Mouse (Mus musculus) midbrain, embryonic 13.5 days (tissue): ENCODE data around the gene Morc2b. TPM values are rescaled to one million over a fixed set of nuclear protein-coding genes. Genes with fewer than 3 reads are reported as not detected.
A peak's percentile ranks its signal among the peaks of the same experiment; 100 is the strongest.
"Not testable (repeated sequence)": the region's sequence is repeated elsewhere in the genome, so short reads cannot be mapped to it uniquely, and the experiment has no call there.

Source experiments
- ATAC-seq: fragments of 200-750 bp; cut with Nextera tagmentation; 2 replicates; pipeline ENCODE4 v1.8.0; 2017; ENCODE audit warnings: mild to moderate bottlenecking, moderate TSS enrichment, moderate library complexity
- H3K27ac ChIP-seq: fragments of 300-500 bp; sonication (generic); 2 replicates; pipeline ENCODE4 v1.5.1; 2015; ENCODE audit warnings: inconsistent platforms, mild to moderate bottlenecking, moderate library complexity
- H3K27me3 ChIP-seq: fragments of 300-500 bp; sonication (generic); 2 replicates; pipeline ENCODE4 v1.6.1; 2015; ENCODE audit warnings: mild to moderate bottlenecking, inconsistent platforms
- H3K36me3 ChIP-seq: fragments of 300-500 bp; sonication (generic); 2 replicates; pipeline ENCODE4 v1.6.1; 2015; ENCODE audit warnings: mild to moderate bottlenecking, inconsistent platforms
- H3K4me1 ChIP-seq: fragments of 300-500 bp; sonication (generic); replicated peaks from 2 replicates; pipeline ENCODE4 v1.6.1; 2015; ENCODE audit warnings: inconsistent platforms
- H3K4me2 ChIP-seq: fragments of 300-500 bp; sonication (generic); replicated peaks from 2 replicates; pipeline ENCODE4 v1.6.1; 2015; ENCODE audit warnings: moderate library complexity, mild to moderate bottlenecking, inconsistent platforms
- H3K4me3 ChIP-seq: fragments of 300-500 bp; sonication (generic); replicated peaks from 2 replicates; pipeline ENCODE4 v1.5.1; 2015; ENCODE audit warnings: mild to moderate bottlenecking, inconsistent platforms
- H3K9ac ChIP-seq: fragments of 300-500 bp; sonication (generic); replicated peaks from 2 replicates; pipeline ENCODE4 v1.6.1; 2015; ENCODE audit warnings: mild to moderate bottlenecking, inconsistent platforms
- H3K9me3 ChIP-seq: fragments of 300-500 bp; sonication (generic); 2 replicates; pipeline ENCODE4 v1.6.1; 2016; ENCODE audit warnings: mild to moderate bottlenecking, inconsistent platforms
- WGBS: fragments of 180-500 bp; shearing (Covaris S2); methylation state at CpG from one replicate; pipeline ENCODE4 v1.1.7; 2015; 5-methylcytosine and 5-hydroxymethylcytosine counted together
- polyA plus RNA-seq: library from polyadenylated mRNA; unstranded; fragments of >200 nt; fragmentation: Nextera tagmentation; extraction: Ambion mirVana; gene quantifications from 2 replicates; pipeline ENCODE4 v1.2.1, GENCODE M21; 2015

Morc2b gene
- 0.23 and 0.44 TPM in 2 replicates for polyA plus RNA-seq

GRCm38 (mm10) chr17:33139261-33139820, at the start of gene Morc2b:
Morc2b (minus strand) TSS chr17:33139683.
- Histone ChIP-seq H3K36me3 (no peaks in the 10 kb centered on the region), H3K27me3 (no peaks in the 10 kb centered on the region), H3K4me2 (no peak within 1 kb of the TSS), H3K9me3 (no peaks in the 10 kb centered on the region), H3K9ac (no peak within 1 kb of the TSS), H3K4me1 (no peaks in the 10 kb centered on the region), H3K4me3 (no peak within 1 kb of the TSS), H3K27ac (no peak within 1 kb of the TSS)
- no peak for ATAC-seq
- WGBS, result 81% methylated on average over 18 of the region's 18 CpGs

GRCm38 (mm10) chr17:33168147-33168546, 28.7 kb upstream of the Morc2b start, which contains the start of gene Olfr55:
Olfr55 (plus strand) TSS chr17:33168447.
- WGBS, result 86% methylated on average over 1 of the region's 1 CpGs
- not testable (repeated sequence) for ATAC-seq

DNA sequence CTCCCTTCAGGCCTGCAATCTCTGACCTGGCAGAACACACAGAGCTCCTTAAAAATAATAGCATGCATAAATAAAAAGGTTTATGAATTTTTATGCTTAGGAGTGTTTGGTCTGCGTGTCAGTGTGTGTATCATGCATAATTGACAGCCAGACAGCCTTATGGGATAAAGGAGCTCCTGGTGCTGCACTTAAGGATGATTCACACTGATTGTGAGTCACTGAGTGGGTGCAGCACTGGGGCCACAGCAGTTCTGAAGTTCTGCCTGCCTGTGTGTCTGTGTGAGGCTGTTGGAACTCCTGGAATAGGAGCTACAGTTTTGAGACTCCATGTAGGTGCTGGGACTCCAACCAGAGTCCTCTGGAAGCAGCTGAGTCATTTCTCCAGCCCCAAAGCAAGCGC, 13.2 kb downstream of the Morc2b start:
- no peak overlapping the region for H3K9ac ChIP-seq
- H3K27ac ChIP-seq, result no peak overlapping the region
- H3K4me1 ChIP-seq, result no peaks in the 10 kb centered on the region
- H3K4me3 ChIP-seq, result no peak overlapping the region
- WGBS, result 58% methylated on average over 2 of the region's 2 CpGs
- H3K9me3 ChIP-seq, result 0 out of 2 replicates have a peak, but pooled peaks cover 4% of the 10 kb centered on the region
- H3K27me3 ChIP-seq, result no peaks in the 10 kb centered on the region
- no peaks in the 10 kb centered on the region for H3K36me3 ChIP-seq
- no peak for ATAC-seq
- no peak overlapping the region for H3K4me2 ChIP-seq

More at GRCm38 (mm10) chr17:33168147-33168546, 28.7 kb upstream of the Morc2b start, which contains the start of gene Olfr55:
- not testable (repeated sequence) for H3K4me2 ChIP-seq, H3K27me3 ChIP-seq, H3K9me3 ChIP-seq, H3K27ac ChIP-seq, H3K4me1 ChIP-seq, H3K9ac ChIP-seq, H3K4me3 ChIP-seq, H3K36me3 ChIP-seq

DNA sequence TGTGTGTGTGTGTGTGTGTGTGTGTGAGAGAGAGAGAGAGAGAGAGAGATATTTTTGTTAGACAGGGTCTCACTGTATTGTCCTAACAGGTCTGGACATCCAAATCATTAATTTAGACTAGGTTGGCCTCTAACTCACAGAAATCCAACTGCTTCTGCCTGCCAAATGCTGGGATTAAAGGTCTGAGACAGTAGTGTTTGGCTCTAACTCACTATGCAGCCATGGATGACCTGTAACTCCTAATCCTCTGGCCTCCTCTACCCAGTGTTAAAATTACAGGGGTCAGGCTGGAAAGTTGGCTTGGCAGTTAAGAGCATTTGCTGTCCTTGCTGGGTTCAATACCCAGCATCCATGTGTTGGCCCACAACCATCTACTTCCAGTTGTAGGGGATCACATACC, 14.9 kb downstream of the Morc2b start:
- Histone ChIP-seq H3K9ac (no peak overlapping the region), H3K4me3 (no peak overlapping the region), H3K36me3 (no peaks in the 10 kb centered on the region), H3K4me2 (no peak overlapping the region), H3K27ac (no peak overlapping the region), H3K9me3 (0 out of 2 replicates have a peak, but pooled peaks cover 4% of the 10 kb centered on the region), H3K4me1 (no peaks in the 10 kb centered on the region), H3K27me3 (no peaks in the 10 kb centered on the region)
- ATAC-seq, result no peak

DNA sequence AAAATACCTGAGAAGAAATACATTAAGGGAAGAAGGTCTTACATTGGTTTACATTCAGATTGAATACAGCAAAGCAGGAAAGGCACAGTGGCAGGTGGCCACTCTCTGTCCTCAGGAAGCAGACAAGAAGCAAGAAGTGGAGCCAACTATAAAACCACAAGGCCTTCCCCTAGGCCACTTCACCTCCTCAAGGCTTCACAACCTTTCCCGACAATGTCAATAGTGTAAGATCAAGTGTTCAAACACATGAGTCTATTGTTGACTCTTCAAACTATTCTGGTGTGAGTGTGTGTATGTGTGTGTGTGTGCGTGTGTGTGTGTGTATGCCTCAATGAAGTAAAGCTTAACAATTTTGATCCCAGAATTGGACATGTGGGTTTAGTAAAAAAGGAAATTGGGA, 42.1 kb downstream of the Morc2b start:
- no peak overlapping the region for H3K27ac ChIP-seq
- no peak overlapping the region for H3K9ac ChIP-seq
- H3K4me3 ChIP-seq, result no peak overlapping the region
- WGBS, result 84% methylated on average over 2 of the region's 2 CpGs
- H3K4me1 ChIP-seq, result peaks cover 13% of the 10 kb centered on the region
- 0 out of 2 replicates have a peak, but pooled peaks cover 3% of the 10 kb centered on the region for H3K36me3 ChIP-seq
- no peaks in the 10 kb centered on the region for H3K9me3 ChIP-seq
- H3K4me2 ChIP-seq, result no peak overlapping the region
- ATAC-seq, result no peak
- no peaks in the 10 kb centered on the region for H3K27me3 ChIP-seq

DNA sequence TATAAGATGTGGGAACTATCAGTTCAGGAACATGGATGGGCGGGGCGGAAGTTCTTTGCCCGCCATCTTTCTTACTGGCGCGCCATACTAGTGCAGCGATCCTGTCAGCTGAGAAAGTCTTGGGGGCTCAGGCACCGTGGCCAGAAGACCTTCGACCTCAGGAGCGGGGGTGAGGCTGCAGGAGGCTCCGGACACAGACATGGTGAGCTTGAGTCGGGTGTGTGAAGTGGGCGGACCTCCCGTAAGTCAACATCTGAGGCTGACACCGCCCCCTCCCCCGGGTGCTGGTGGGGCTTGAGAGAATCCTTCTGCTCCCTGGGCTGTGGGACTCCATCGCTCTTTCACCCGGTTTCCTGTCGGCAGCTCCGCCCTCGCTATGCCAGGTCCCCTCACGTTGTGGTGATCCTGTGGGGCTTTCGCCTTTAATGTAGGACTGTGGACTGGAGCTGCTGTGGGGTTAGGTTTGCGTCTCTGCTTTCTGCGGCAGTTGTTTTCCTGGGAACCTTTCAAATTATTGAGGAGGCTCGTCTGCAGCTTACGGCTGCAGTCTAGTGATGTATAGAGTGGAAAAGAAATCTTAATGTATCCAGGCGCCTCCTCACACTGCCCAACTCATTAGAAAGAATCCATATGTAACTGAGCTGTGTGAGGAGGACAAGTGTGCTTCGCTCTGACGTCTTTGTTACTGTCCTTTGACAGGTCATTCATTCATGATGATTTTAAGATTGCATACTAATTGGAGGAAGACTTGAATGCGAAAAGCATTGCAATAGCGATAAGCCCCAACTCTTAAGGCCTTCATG, 46.9 kb downstream of the Morc2b start:
- Histone ChIP-seq H3K4me3 (peak overlapping the region; percentile 80), H3K9ac (peak overlapping the region; percentile 85), H3K27ac (peak overlapping the region; percentile 94), H3K4me1 (peaks cover 26% of the 10 kb centered on the region), H3K27me3 (no peaks in the 10 kb centered on the region), H3K36me3 (no peaks in the 10 kb centered on the region), H3K4me2 (peak overlapping the region; percentile 71), H3K9me3 (no peaks in the 10 kb centered on the region)
- 1% methylated on average over 31 of the region's 31 CpGs for WGBS
- peak; percentile 73 for ATAC-seq

GRCm38 (mm10) chr17:33091630-33092029, 47.9 kb downstream of the Morc2b start:
- WGBS, result 42% methylated on average over 1 of the region's 1 CpGs
- peak overlapping the region; percentile 71 for H3K4me2 ChIP-seq
- H3K4me3 ChIP-seq, result 0 out of 2 replicates have a peak overlapping the region, but pooled peaks have one; percentile 80

GRCm38 (mm10) chr17:33089220-33089949, 50.1 kb downstream of the Morc2b start, which contains the start of gene Zfp563:
Zfp563 (plus strand) TSS chr17:33089310.
- Histone ChIP-seq H3K4me3 (peak within 1 kb of the TSS; percentile 57), H3K36me3 (no peaks in the 10 kb centered on the region), H3K27ac (peak within 1 kb of the TSS; percentile 82), H3K27me3 (no peaks in the 10 kb centered on the region), H3K9ac (peak within 1 kb of the TSS; percentile 74), H3K4me2 (peak within 1 kb of the TSS; percentile 72), H3K9me3 (no peaks in the 10 kb centered on the region), H3K4me1 (peaks cover 25% of the 10 kb centered on the region)
- ATAC-seq, result peak; percentile 94
- 4% methylated on average over 34 of the region's 34 CpGs for WGBS

More at GRCm38 (mm10) chr17:33091630-33092029, 47.9 kb downstream of the Morc2b start:
- no peaks in the 10 kb centered on the region for H3K36me3 ChIP-seq
- peak overlapping the region; percentile 94; the same call in 1 of the 2 replicates for H3K27ac ChIP-seq
- no peaks in the 10 kb centered on the region for H3K9me3 ChIP-seq
- peaks cover 26% of the 10 kb centered on the region for H3K4me1 ChIP-seq
- no peaks in the 10 kb centered on the region for H3K27me3 ChIP-seq
- H3K9ac ChIP-seq, result no peak overlapping the region
- no peak for ATAC-seq

GRCm38 (mm10) chr17:33067958-33068357, 71.5 kb downstream of the Morc2b start, which contains the start of gene 4921501E09Rik:
4921501E09Rik (minus strand) TSS chr17:33068058.
- Histone ChIP-seq H3K27me3 (no peaks in the 10 kb centered on the region), H3K9me3 (0 out of 2 replicates have a peak, but pooled peaks cover 6% of the 10 kb centered on the region), H3K27ac (no peak within 1 kb of the TSS), H3K4me1 (no peaks in the 10 kb centered on the region), H3K9ac (no peak within 1 kb of the TSS), H3K36me3 (no peaks in the 10 kb centered on the region), H3K4me2 (no peak within 1 kb of the TSS), H3K4me3 (no peak within 1 kb of the TSS)
- 58% methylated on average over 1 of the region's 1 CpGs for WGBS
- no peak for ATAC-seq
